Mouse (Mus musculus): ENCODE data around the gene Neurod6. TPM values are rescaled to one million over a fixed set of nuclear protein-coding genes. Genes with fewer than 3 reads are reported as not detected.
"Not testable (repeated sequence)": the region's sequence is repeated elsewhere in the genome, so short reads cannot be mapped to it uniquely, and the experiment has no call there.

Gene Neurod6
- 0.90 and 0.91 TPM in 2 replicates for polyA plus RNA-seq (2014; fragmentation: Nextera tagmentation; extraction: Ambion mirVana)

DNA sequence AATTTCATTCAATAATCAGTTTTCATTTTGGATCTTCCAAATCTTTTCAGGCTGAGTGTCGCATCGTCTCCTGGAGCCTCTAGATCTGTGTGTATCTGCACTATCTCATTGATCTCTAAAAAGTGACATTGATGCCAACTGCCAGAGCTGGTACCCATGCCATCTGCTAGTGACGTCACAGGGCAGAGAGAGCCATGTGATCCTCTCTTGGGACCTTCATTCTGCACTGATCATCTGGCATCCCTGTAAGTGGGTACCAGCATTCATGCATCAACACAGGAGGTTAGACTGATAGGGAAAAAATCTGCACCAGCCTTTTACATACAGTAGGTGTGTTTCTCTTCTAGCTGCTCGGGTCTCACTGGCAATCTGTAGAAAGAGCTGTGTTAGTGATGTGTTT lies at the start of gene Neurod6:
TSS of gene Neurod6 (minus strand) at position 290 of the 400 bp plus-strand sequence.
- WGBS = 77% methylated on average over 4 of the region's 4 CpGs
- Histone ChIP-seq H3K36me3 (replicated peaks; ENCODE audit: control insufficient read depth, insufficient read depth, low read depth, low read length) (no peaks in the 10 kb centered on the region), H3K4me1 (ENCODE audit: control insufficient read depth, insufficient read depth, low read length) (no peaks in the 10 kb centered on the region), H3K4me3 (ENCODE audit: low read depth, low read length) (no peak within 1 kb of the TSS), H3K4me2 (ENCODE audit: low read depth, low read length) (no peak within 1 kb of the TSS), H3K9ac (replicated peaks; ENCODE audit: low read length) (no peak within 1 kb of the TSS), H3K27ac (replicated peaks; ENCODE audit: low read depth, low read length) (no peak within 1 kb of the TSS), H3K27me3 (ENCODE audit: control insufficient read depth, insufficient read depth, low read length) (peaks cover 7% of the 10 kb centered on the region), H3K9me3 (replicated peaks; ENCODE audit: control insufficient read depth, low read length) (no peaks in the 10 kb centered on the region)
- no peak for DNase-seq (ENCODE audit: low spot score)
- no peak for ATAC-seq (replicated peaks; ENCODE audit: insufficient number of reproducible peaks, low FRiP score, low TSS enrichment, low read depth)

DNA sequence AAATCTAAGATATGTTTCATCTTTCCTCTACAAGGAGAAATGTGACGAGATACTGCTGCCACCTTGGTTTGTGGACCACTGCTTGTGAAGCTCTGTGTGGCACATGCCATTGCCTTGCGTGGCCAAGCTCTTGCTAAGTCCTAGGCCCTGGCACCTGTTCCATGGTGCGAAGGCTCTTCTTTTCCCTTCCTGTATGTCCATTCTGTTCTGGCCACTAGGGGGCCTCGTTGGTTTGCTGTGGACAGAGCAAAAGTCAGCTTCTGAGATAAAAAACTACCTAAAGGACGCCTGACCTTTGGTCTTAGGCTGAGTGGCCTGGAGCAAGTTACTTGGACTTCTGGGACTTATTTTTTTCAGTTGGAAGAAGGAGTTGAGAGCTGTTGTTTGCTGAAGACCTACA lies 36.1 kb upstream of the Neurod6 start:
- 28% methylated on average over 5 of the region's 5 CpGs for WGBS
- H3K27me3 ChIP-seq (ENCODE audit: control insufficient read depth, insufficient read depth, low read length) = no peaks in the 10 kb centered on the region
- H3K9ac ChIP-seq (replicated peaks; ENCODE audit: low read length) = no peak overlapping the region
- H3K4me2 ChIP-seq (ENCODE audit: low read depth, low read length) = no peak overlapping the region
- peak; percentile 76 for DNase-seq (ENCODE audit: low spot score)
- no peaks in the 10 kb centered on the region for H3K36me3 ChIP-seq (replicated peaks; ENCODE audit: control insufficient read depth, insufficient read depth, low read depth, low read length)
- H3K27ac ChIP-seq (replicated peaks; ENCODE audit: low read depth, low read length) = no peak overlapping the region
- no peaks in the 10 kb centered on the region for H3K4me1 ChIP-seq (ENCODE audit: control insufficient read depth, insufficient read depth, low read length)
- H3K9me3 ChIP-seq (replicated peaks; ENCODE audit: control insufficient read depth, low read length) = no peaks in the 10 kb centered on the region
- H3K4me3 ChIP-seq (ENCODE audit: low read depth, low read length) = no peak overlapping the region
- no peak for ATAC-seq (replicated peaks; ENCODE audit: insufficient number of reproducible peaks, low FRiP score, low TSS enrichment, low read depth)

DNA sequence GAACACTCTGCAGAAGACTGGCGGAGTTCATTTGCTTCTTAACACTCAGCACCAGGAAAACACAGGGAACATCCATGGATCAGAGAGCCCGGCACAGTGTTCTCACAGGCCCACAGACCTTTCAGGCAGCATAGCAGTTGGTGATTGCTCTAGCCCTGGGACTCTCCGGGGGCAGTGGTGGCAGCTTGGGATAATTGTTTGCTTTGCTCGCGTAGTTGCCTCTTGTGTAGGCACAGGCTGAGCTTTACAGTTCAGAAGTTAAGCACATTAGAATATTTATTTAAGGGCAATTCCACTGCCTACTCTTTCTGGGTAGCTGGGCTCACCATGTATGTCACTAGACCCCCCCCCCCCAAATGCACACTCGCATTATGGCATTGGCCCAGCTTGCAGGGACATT lies 34.4 kb upstream of the Neurod6 start:
- no peak overlapping the region for H3K4me2 ChIP-seq (ENCODE audit: low read depth, low read length)
- ATAC-seq (replicated peaks; ENCODE audit: insufficient number of reproducible peaks, low FRiP score, low TSS enrichment, low read depth) (no peak), DNase-seq (ENCODE audit: low spot score) (no peak)
- H3K4me3 ChIP-seq (ENCODE audit: low read depth, low read length) = no peak overlapping the region
- WGBS = 86% methylated on average over 6 of the region's 6 CpGs
- no peaks in the 10 kb centered on the region for H3K27me3 ChIP-seq (ENCODE audit: control insufficient read depth, insufficient read depth, low read length)
- no peak overlapping the region for H3K9ac ChIP-seq (replicated peaks; ENCODE audit: low read length)
- H3K36me3 ChIP-seq (replicated peaks; ENCODE audit: control insufficient read depth, insufficient read depth, low read depth, low read length) = no peaks in the 10 kb centered on the region
- no peaks in the 10 kb centered on the region for H3K9me3 ChIP-seq (replicated peaks; ENCODE audit: control insufficient read depth, low read length)
- no peak overlapping the region for H3K27ac ChIP-seq (replicated peaks; ENCODE audit: low read depth, low read length)
- no peaks in the 10 kb centered on the region for H3K4me1 ChIP-seq (ENCODE audit: control insufficient read depth, insufficient read depth, low read length)

DNA sequence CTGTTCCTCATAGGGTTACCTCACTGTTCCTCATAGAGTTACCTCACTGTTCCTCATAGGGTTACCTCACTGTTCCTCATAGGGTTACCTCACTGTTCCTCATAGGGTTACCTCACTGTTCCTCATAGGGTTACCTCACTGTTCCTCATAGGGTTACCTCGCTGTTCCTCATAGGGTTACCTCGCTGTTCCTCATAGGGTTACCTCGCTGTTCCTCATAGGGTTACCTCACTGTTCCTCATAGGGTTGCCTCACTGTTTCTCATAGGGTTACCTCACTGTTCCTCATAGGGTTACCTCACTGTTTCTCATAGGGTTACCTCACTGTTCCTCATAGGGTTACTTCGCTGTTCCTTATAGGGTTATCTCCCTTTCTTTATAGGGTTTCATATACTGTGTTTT lies 29.9 kb upstream of the Neurod6 start:
- H3K36me3 ChIP-seq (replicated peaks; ENCODE audit: control insufficient read depth, insufficient read depth, low read depth, low read length); ATAC-seq (replicated peaks; ENCODE audit: insufficient number of reproducible peaks, low FRiP score, low TSS enrichment, low read depth); DNase-seq (ENCODE audit: low spot score); H3K27ac ChIP-seq (replicated peaks; ENCODE audit: low read depth, low read length); H3K4me1 ChIP-seq (ENCODE audit: control insufficient read depth, insufficient read depth, low read length); H3K9ac ChIP-seq (replicated peaks; ENCODE audit: low read length); H3K27me3 ChIP-seq (ENCODE audit: control insufficient read depth, insufficient read depth, low read length); H3K4me3 ChIP-seq (ENCODE audit: low read depth, low read length); H3K9me3 ChIP-seq (replicated peaks; ENCODE audit: control insufficient read depth, low read length); H3K4me2 ChIP-seq (ENCODE audit: low read depth, low read length): not testable (repeated sequence)
- 93% methylated on average over 4 of the region's 4 CpGs for WGBS

DNA sequence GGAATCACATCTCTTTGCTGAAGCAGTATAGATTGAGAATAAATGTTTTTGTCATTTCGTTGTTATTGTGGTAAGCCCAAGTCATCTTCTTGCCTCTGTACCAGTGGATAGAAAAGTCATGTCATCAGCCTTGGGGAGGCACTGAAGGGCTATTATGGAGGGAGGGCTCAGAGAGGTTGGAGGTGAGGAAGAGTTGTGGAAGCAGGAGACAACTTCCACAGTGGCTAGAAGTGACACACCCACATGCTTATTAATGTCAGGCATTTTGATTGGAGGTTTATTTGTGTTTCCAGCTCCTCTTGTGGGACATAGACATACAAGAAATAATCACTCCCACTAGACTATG lies 23.7 kb upstream of the Neurod6 start:
- H3K9ac ChIP-seq (replicated peaks; ENCODE audit: low read length) = no peak overlapping the region
- no peak overlapping the region for H3K4me3 ChIP-seq (ENCODE audit: low read depth, low read length)
- DNase-seq (ENCODE audit: low spot score) = no peak
- no peaks in the 10 kb centered on the region for H3K36me3 ChIP-seq (replicated peaks; ENCODE audit: control insufficient read depth, insufficient read depth, low read depth, low read length)
- H3K27ac ChIP-seq (replicated peaks; ENCODE audit: low read depth, low read length) = no peak overlapping the region
- H3K4me1 ChIP-seq (ENCODE audit: control insufficient read depth, insufficient read depth, low read length) = no peaks in the 10 kb centered on the region
- no peaks in the 10 kb centered on the region for H3K9me3 ChIP-seq (replicated peaks; ENCODE audit: control insufficient read depth, low read length)
- H3K27me3 ChIP-seq (ENCODE audit: control insufficient read depth, insufficient read depth, low read length) = no peaks in the 10 kb centered on the region
- H3K4me2 ChIP-seq (ENCODE audit: low read depth, low read length) = no peak overlapping the region
- 83% methylated on average over 1 of the region's 1 CpGs for WGBS
- no peak for ATAC-seq (replicated peaks; ENCODE audit: insufficient number of reproducible peaks, low FRiP score, low TSS enrichment, low read depth)

DNA sequence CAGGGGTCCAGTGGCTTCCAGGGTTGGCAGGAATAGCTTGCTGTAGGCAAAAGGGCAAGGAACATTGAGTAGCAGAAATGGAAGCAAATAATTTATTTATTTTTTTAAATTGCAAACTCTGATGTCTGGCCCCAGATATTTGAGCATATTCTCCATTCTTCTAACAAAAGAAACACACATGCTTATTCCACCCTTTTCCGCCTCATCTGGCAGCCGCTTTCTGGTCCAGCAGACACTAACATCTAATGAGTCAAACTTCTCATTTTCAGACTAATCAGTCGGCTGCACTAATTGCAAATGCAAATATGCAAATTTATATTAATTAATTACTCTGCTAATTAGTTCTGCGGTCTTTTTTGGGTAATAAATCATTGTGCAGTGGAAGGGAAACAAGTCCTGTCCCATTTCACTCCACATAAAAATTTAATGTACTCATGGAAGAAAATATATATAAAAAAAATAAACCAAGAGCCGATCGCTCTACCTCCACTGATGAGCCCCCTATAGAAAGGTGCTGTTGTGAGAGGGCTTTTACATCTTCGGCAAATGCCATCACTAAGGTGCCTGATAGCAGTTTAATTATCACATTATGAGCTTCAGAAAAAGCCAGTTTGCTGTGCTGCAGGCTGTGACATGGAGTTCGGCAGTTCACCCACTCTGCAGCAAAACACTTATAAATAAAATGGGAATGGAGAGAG lies 23.1 kb upstream of the Neurod6 start:
- Histone ChIP-seq H3K27me3 (ENCODE audit: control insufficient read depth, insufficient read depth, low read length) (no peaks in the 10 kb centered on the region), H3K4me2 (ENCODE audit: low read depth, low read length) (no peak overlapping the region), H3K9ac (replicated peaks; ENCODE audit: low read length) (no peak overlapping the region), H3K4me3 (ENCODE audit: low read depth, low read length) (no peak overlapping the region), H3K36me3 (replicated peaks; ENCODE audit: control insufficient read depth, insufficient read depth, low read depth, low read length) (no peaks in the 10 kb centered on the region), H3K27ac (replicated peaks; ENCODE audit: low read depth, low read length) (no peak overlapping the region), H3K4me1 (ENCODE audit: control insufficient read depth, insufficient read depth, low read length) (no peaks in the 10 kb centered on the region), H3K9me3 (replicated peaks; ENCODE audit: control insufficient read depth, low read length) (no peaks in the 10 kb centered on the region)
- no peak for DNase-seq (ENCODE audit: low spot score)
- ATAC-seq (replicated peaks; ENCODE audit: insufficient number of reproducible peaks, low FRiP score, low TSS enrichment, low read depth) = no peak
- 90% methylated on average over 8 of the region's 8 CpGs for WGBS

DNA sequence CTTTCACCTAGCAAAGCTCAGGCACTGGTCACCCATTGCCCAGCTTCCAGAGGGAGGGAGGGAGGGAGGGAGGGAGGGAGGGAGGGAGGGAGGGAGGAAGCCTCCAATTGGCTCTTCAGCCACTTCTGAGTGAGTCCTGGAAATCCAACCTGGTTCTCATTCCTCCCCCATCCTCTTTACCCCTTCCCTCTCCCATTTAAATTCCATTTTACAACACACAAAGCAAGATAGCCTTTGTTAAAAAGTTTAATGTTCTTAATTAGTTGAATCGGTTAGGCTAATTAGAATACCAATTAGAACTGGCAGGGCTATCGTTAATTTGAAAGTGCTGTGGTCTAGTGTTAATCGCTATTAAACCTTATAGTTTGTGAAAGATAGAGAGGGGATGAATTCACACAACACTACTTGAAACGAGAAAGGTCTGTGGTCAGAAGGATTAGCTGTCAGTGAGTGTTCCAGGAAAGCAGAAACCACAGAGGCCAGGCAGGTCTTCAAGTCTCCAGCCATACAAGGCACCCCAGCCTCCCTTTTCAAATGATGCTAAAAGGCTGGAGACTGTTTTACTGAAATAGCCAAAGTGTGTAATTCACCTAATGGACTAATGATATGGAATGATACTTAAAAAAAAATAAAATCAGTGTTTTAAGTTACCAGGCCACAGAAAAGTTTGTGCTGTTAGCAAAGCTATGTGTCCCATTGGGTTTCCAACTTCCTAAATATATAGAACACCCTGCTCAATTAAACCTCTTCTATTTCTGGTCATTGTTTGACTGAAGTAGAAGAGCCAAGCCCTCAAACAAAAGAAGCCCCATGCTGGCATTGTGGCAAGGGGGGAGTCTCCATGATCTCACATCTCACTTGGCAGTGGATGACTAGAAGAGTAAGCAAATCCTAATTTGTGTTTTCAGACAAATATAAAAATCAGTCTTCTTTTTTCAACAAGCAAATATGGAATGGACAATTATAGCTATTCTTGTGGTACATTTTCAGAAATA lies 19.6 kb upstream of the Neurod6 start:
- Histone ChIP-seq H3K36me3 (replicated peaks; ENCODE audit: control insufficient read depth, insufficient read depth, low read depth, low read length) (no peaks in the 10 kb centered on the region), H3K27ac (replicated peaks; ENCODE audit: low read depth, low read length) (no peak overlapping the region), H3K9me3 (replicated peaks; ENCODE audit: control insufficient read depth, low read length) (no peaks in the 10 kb centered on the region), H3K4me2 (ENCODE audit: low read depth, low read length) (no peak overlapping the region), H3K9ac (replicated peaks; ENCODE audit: low read length) (no peak overlapping the region), H3K27me3 (ENCODE audit: control insufficient read depth, insufficient read depth, low read length) (no peaks in the 10 kb centered on the region), H3K4me1 (ENCODE audit: control insufficient read depth, insufficient read depth, low read length) (no peaks in the 10 kb centered on the region), H3K4me3 (ENCODE audit: low read depth, low read length) (no peak overlapping the region)
- 43% methylated on average over 4 of the region's 4 CpGs for WGBS
- ATAC-seq (replicated peaks; ENCODE audit: insufficient number of reproducible peaks, low FRiP score, low TSS enrichment, low read depth) (no peak), DNase-seq (ENCODE audit: low spot score) (no peak)

DNA sequence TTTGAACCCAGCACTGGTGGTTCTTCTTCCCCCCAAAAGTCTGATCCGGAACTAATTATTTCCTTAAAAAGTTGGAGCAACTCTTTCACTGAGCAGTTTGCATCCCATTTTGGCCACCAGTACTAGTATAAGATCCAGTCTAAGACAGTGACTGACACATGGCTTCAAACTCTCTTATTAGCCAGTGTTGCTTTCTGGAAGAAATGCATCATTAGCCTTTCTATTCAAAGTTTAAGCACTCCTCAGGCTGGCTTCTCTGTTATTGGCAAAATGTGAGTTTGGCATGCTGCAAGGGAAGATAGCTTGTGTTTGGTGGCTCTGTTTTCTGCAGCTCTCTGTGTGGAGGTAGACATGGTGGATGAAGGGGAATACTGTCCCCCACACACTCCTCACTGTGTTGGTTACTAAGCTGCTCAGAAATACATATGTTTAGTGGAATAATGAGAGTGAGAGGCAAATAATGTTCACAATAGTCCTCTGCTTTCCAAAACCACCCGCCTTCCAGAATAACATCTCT lies 9.0 kb upstream of the Neurod6 start:
- Histone ChIP-seq H3K36me3 (replicated peaks; ENCODE audit: control insufficient read depth, insufficient read depth, low read depth, low read length) (no peaks in the 10 kb centered on the region), H3K9me3 (replicated peaks; ENCODE audit: control insufficient read depth, low read length) (no peaks in the 10 kb centered on the region)
- WGBS = 88% methylated on average over 2 of the region's 2 CpGs

More for the DNA sequence above, 9.0 kb upstream of the Neurod6 start:
- no peaks in the 10 kb centered on the region for H3K27me3 ChIP-seq (ENCODE audit: control insufficient read depth, insufficient read depth, low read length)
- no peaks in the 10 kb centered on the region for H3K4me1 ChIP-seq (ENCODE audit: control insufficient read depth, insufficient read depth, low read length)
- no peak overlapping the region for H3K4me3 ChIP-seq (ENCODE audit: low read depth, low read length)
- ATAC-seq (replicated peaks; ENCODE audit: insufficient number of reproducible peaks, low FRiP score, low TSS enrichment, low read depth) = no peak
- DNase-seq (ENCODE audit: low spot score) = no peak
- H3K27ac ChIP-seq (replicated peaks; ENCODE audit: low read depth, low read length) = no peak overlapping the region
- H3K9ac ChIP-seq (replicated peaks; ENCODE audit: low read length) = no peak overlapping the region
- no peak overlapping the region for H3K4me2 ChIP-seq (ENCODE audit: low read depth, low read length)

Data from embryonic facial prominence, embryonic 11.5 days (tissue).